Mouse (Mus musculus) forebrain, embryonic 12.5 days (tissue): ENCODE results near the gene Trit1. TPM values are rescaled to one million over a fixed set of nuclear protein-coding genes. Genes with fewer than 3 reads are reported as not detected.

Experiments used
- ATAC-seq: fragments of 200-750 bp; cut with Nextera tagmentation; 2 replicates; pipeline ENCODE4 v1.8.0; 2017; ENCODE audit warnings: moderate TSS enrichment; ENCODE audit not compliant: low FRiP score
- H3K27ac ChIP-seq: fragments of 300-500 bp; sonication (generic); 2 replicates; pipeline ENCODE4 v1.5.1; 2016; ENCODE audit warnings: mild to moderate bottlenecking
- H3K27me3 ChIP-seq: fragments of 300-500 bp; sonication (generic); 2 replicates; pipeline ENCODE4 v1.6.1; 2016; ENCODE audit warnings: mild to moderate bottlenecking
- H3K36me3 ChIP-seq: fragments of 300-500 bp; sonication (generic); replicated peaks from 2 replicates; pipeline ENCODE4 v1.6.1; 2016; ENCODE audit warnings: mild to moderate bottlenecking
- H3K4me1 ChIP-seq: fragments of 300-500 bp; sonication (generic); 2 replicates; pipeline ENCODE4 v1.6.1; 2016
- H3K4me2 ChIP-seq: fragments of 300-500 bp; sonication (generic); 2 replicates; pipeline ENCODE4 v1.6.1; 2016; ENCODE audit warnings: mild to moderate bottlenecking, moderate library complexity
- H3K4me3 ChIP-seq: fragments of 300-500 bp; sonication (generic); replicated peaks from 2 replicates; pipeline ENCODE4 v1.5.1; 2016; ENCODE audit warnings: mild to moderate bottlenecking
- H3K9ac ChIP-seq: fragments of 300-500 bp; sonication (generic); 2 replicates; pipeline ENCODE4 v1.6.1; 2016; ENCODE audit warnings: mild to moderate bottlenecking
- H3K9me3 ChIP-seq: fragments of 300-500 bp; sonication (generic); 2 replicates; pipeline ENCODE4 v1.6.1; 2016
- WGBS: fragments of 180-500 bp; shearing (Covaris S2); methylation state at CpG from one replicate; pipeline ENCODE4 v1.1.7; 2016; 5-methylcytosine and 5-hydroxymethylcytosine counted together
- polyA plus RNA-seq: library from polyadenylated mRNA; unstranded; fragments of >200 nt; fragmentation: Nextera tagmentation; extraction: Ambion mirVana; gene quantifications from 2 replicates; pipeline ENCODE4 v1.2.1, GENCODE M21; 2016

Gene Trit1
- polyA plus RNA-seq = 29.3 and 29.7 TPM in 2 replicates

- H3K4me1 ChIP-seq = peaks cover 61% of the 10 kb centered on the region
- H3K36me3 ChIP-seq = peaks cover 16% of the 10 kb centered on the region
- peak within 1 kb of the TSS; percentile 97 for H3K27ac ChIP-seq
- peak within 1 kb of the TSS; percentile 92 for H3K4me2 ChIP-seq
- no peaks in the 10 kb centered on the region for H3K27me3 ChIP-seq
- H3K4me3 ChIP-seq = peak within 1 kb of the TSS; percentile 90
- WGBS = under 1% methylated on average over 34 of the region's 34 CpGs
- H3K9ac ChIP-seq = peak within 1 kb of the TSS; percentile 85
- H3K9me3 ChIP-seq = no peaks in the 10 kb centered on the region
- peak; percentile 92 for ATAC-seq
Measured at GRCm38 (mm10) chr4:123016451-123016957, at the start of gene Trit1. Trit1 (plus strand) TSS chr4:123016597.

- H3K27me3 ChIP-seq = no peaks in the 10 kb centered on the region
- peaks cover 2% of the 10 kb centered on the region for H3K4me1 ChIP-seq
- 87% methylated on average over 4 of the region's 4 CpGs for WGBS
- no peaks in the 10 kb centered on the region for H3K9me3 ChIP-seq
- no peak overlapping the region for H3K9ac ChIP-seq
- no peaks in the 10 kb centered on the region for H3K36me3 ChIP-seq
- H3K27ac ChIP-seq = no peak overlapping the region
- H3K4me2 ChIP-seq = no peak overlapping the region
- H3K4me3 ChIP-seq = no peak overlapping the region
- no peak for ATAC-seq
Measured at GRCm38 (mm10) chr4:122968106-122968505, 48.3 kb upstream of the Trit1 start.

GRCm38 (mm10) chr4:122971191-122971590, 45.2 kb upstream of the Trit1 start:
- 89% methylated on average over 4 of the region's 4 CpGs for WGBS

GRCm38 (mm10) chr4:122971646-122972045, 44.8 kb upstream of the Trit1 start:
- WGBS = 83% methylated on average over 4 of the region's 4 CpGs
- H3K27me3 ChIP-seq = no peaks in the 10 kb centered on the region
- no peak for ATAC-seq

More at GRCm38 (mm10) chr4:122971191-122971590, 45.2 kb upstream of the Trit1 start:
- Histone ChIP-seq H3K4me3 (no peak overlapping the region), H3K4me1 (no peaks in the 10 kb centered on the region), H3K9ac (no peak overlapping the region), H3K9me3 (no peaks in the 10 kb centered on the region), H3K4me2 (no peak overlapping the region), H3K27ac (no peak overlapping the region), H3K36me3 (no peaks in the 10 kb centered on the region), H3K27me3 (no peaks in the 10 kb centered on the region)
- ATAC-seq = no peak

GRCm38 (mm10) chr4:122972056-122972455, 44.3 kb upstream of the Trit1 start:
- H3K27ac ChIP-seq = no peak overlapping the region
- ATAC-seq = no peak
- H3K4me1 ChIP-seq = no peaks in the 10 kb centered on the region
- H3K4me3 ChIP-seq = no peak overlapping the region
- H3K9me3 ChIP-seq = no peaks in the 10 kb centered on the region
- no peak overlapping the region for H3K9ac ChIP-seq
- WGBS = 76% methylated on average over 8 of the region's 8 CpGs
- H3K36me3 ChIP-seq = no peaks in the 10 kb centered on the region
- H3K4me2 ChIP-seq = no peak overlapping the region
- H3K27me3 ChIP-seq = no peaks in the 10 kb centered on the region

More at GRCm38 (mm10) chr4:122971646-122972045, 44.8 kb upstream of the Trit1 start:
- no peak overlapping the region for H3K9ac ChIP-seq
- no peaks in the 10 kb centered on the region for H3K9me3 ChIP-seq
- H3K4me2 ChIP-seq = no peak overlapping the region
- H3K4me1 ChIP-seq = no peaks in the 10 kb centered on the region
- H3K4me3 ChIP-seq = no peak overlapping the region
- H3K36me3 ChIP-seq = no peaks in the 10 kb centered on the region
- H3K27ac ChIP-seq = no peak overlapping the region

- H3K9me3 ChIP-seq = no peaks in the 10 kb centered on the region
- WGBS = 85% methylated on average over 5 of the region's 5 CpGs
- H3K36me3 ChIP-seq = no peaks in the 10 kb centered on the region
- H3K27ac ChIP-seq = no peak overlapping the region
- H3K4me1 ChIP-seq = no peaks in the 10 kb centered on the region
- no peak overlapping the region for H3K4me2 ChIP-seq
- no peak overlapping the region for H3K9ac ChIP-seq
- ATAC-seq = no peak
- no peak overlapping the region for H3K4me3 ChIP-seq
- no peaks in the 10 kb centered on the region for H3K27me3 ChIP-seq
Measured at GRCm38 (mm10) chr4:122974976-122975520, 41.3 kb upstream of the Trit1 start.

DNA sequence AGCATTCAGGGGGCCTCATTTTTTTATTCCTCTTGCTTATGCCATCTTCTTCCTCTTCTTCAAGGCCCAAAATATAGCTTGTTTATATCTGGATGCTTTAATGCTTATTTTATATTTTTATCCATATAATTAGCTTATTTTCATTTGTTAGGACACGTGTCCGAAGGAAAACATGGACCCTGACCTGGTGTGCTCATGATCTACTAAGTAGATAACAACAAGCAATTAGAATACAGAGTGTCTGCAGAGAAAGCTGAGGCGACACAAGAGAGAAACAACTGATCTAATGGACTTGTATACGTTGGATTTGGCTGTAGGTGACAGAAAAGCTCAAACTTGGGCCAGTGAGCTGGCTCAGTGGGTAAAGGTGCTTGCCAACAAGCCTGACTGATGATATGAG, 39.5 kb upstream of the Trit1 start:
- H3K36me3 ChIP-seq = no peaks in the 10 kb centered on the region
- H3K4me2 ChIP-seq = no peak overlapping the region
- H3K4me3 ChIP-seq = no peak overlapping the region
- H3K9me3 ChIP-seq = no peaks in the 10 kb centered on the region
- peaks cover 4% of the 10 kb centered on the region; the same call in 1 of the 2 replicates for H3K27me3 ChIP-seq
- no peak for ATAC-seq
- no peak overlapping the region for H3K9ac ChIP-seq
- no peak overlapping the region for H3K27ac ChIP-seq
- WGBS = 83% methylated on average over 4 of the region's 4 CpGs
- no peaks in the 10 kb centered on the region for H3K4me1 ChIP-seq

GRCm38 (mm10) chr4:122978850-122979249, 37.5 kb upstream of the Trit1 start:
- no peak for ATAC-seq
- Histone ChIP-seq H3K27ac (no peak overlapping the region), H3K36me3 (no peaks in the 10 kb centered on the region), H3K4me2 (no peak overlapping the region), H3K27me3 (peaks cover 17% of the 10 kb centered on the region), H3K9me3 (no peaks in the 10 kb centered on the region), H3K4me3 (no peak overlapping the region), H3K4me1 (peaks cover 9% of the 10 kb centered on the region), H3K9ac (no peak overlapping the region)
- 85% methylated on average over 2 of the region's 2 CpGs for WGBS

GRCm38 (mm10) chr4:122979826-122980225, 36.6 kb upstream of the Trit1 start:
- no peak for ATAC-seq
- Histone ChIP-seq H3K4me1 (peaks cover 9% of the 10 kb centered on the region), H3K27me3 (peaks cover 24% of the 10 kb centered on the region), H3K27ac (no peak overlapping the region), H3K4me3 (no peak overlapping the region), H3K36me3 (no peaks in the 10 kb centered on the region), H3K4me2 (no peak overlapping the region), H3K9me3 (no peaks in the 10 kb centered on the region), H3K9ac (no peak overlapping the region)
- 83% methylated on average over 3 of the region's 3 CpGs for WGBS

DNA sequence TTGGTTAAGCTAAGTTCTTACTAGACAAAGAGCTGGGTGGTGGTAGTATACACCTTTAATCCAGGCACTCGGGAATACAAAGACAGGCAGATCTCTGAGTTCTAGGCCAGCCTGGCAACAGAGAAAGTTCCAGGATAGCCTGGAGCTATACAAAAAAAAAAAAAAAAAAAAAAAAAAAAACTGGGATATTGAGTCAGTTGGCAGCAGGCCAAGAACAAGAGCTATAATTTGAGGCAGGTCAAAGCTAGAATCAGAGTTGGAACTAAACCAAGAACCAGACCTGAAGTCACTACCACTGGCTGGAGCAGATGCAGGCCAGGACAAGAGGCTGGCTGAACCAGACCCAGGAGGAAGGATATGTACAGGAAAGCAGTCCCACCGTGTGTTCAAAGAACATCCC, 35.7 kb upstream of the Trit1 start:
- Histone ChIP-seq H3K4me1 (peaks cover 9% of the 10 kb centered on the region), H3K9me3 (no peaks in the 10 kb centered on the region), H3K9ac (no peak overlapping the region), H3K4me2 (no peak overlapping the region), H3K27ac (no peak overlapping the region), H3K4me3 (no peak overlapping the region), H3K36me3 (no peaks in the 10 kb centered on the region), H3K27me3 (peaks cover 24% of the 10 kb centered on the region)
- no peak for ATAC-seq
- 84% methylated on average over 2 of the region's 2 CpGs for WGBS

GRCm38 (mm10) chr4:122981238-122981637, 35.2 kb upstream of the Trit1 start:
- H3K4me1 ChIP-seq = peaks cover 9% of the 10 kb centered on the region
- H3K27ac ChIP-seq = no peak overlapping the region
- H3K36me3 ChIP-seq = no peaks in the 10 kb centered on the region
- no peak overlapping the region for H3K9ac ChIP-seq
- no peaks in the 10 kb centered on the region for H3K9me3 ChIP-seq
- ATAC-seq = no peak
- H3K4me2 ChIP-seq = no peak overlapping the region
- 84% methylated on average over 7 of the region's 7 CpGs for WGBS
- no peak overlapping the region for H3K4me3 ChIP-seq
- H3K27me3 ChIP-seq = peaks cover 24% of the 10 kb centered on the region

- H3K4me1 ChIP-seq = peaks cover 9% of the 10 kb centered on the region
- no peak for ATAC-seq
- H3K36me3 ChIP-seq = no peaks in the 10 kb centered on the region
- no peak overlapping the region for H3K9ac ChIP-seq
- H3K27ac ChIP-seq = no peak overlapping the region
- 35% methylated on average over 3 of the region's 3 CpGs for WGBS
- H3K4me3 ChIP-seq = no peak overlapping the region
- no peaks in the 10 kb centered on the region for H3K9me3 ChIP-seq
- H3K4me2 ChIP-seq = no peak overlapping the region
- peaks cover 24% of the 10 kb centered on the region for H3K27me3 ChIP-seq
Measured at GRCm38 (mm10) chr4:122981930-122982329, 34.5 kb upstream of the Trit1 start.

- 76% methylated on average over 3 of the region's 3 CpGs for WGBS
- no peak overlapping the region for H3K4me3 ChIP-seq
- no peak for ATAC-seq
- no peak overlapping the region for H3K27ac ChIP-seq
- no peak overlapping the region for H3K9ac ChIP-seq
- no peaks in the 10 kb centered on the region for H3K36me3 ChIP-seq
- H3K4me2 ChIP-seq = 0 out of 2 replicates have a peak overlapping the region, but pooled peaks have one; percentile 42
- peaks cover 24% of the 10 kb centered on the region for H3K27me3 ChIP-seq
- no peaks in the 10 kb centered on the region for H3K9me3 ChIP-seq
- H3K4me1 ChIP-seq = peaks cover 9% of the 10 kb centered on the region
Measured at GRCm38 (mm10) chr4:122982537-122982936, 33.9 kb upstream of the Trit1 start.
